Comparison of ENCODE assay signal across 16 mouse cellular contexts in the genomic region with DNA sequence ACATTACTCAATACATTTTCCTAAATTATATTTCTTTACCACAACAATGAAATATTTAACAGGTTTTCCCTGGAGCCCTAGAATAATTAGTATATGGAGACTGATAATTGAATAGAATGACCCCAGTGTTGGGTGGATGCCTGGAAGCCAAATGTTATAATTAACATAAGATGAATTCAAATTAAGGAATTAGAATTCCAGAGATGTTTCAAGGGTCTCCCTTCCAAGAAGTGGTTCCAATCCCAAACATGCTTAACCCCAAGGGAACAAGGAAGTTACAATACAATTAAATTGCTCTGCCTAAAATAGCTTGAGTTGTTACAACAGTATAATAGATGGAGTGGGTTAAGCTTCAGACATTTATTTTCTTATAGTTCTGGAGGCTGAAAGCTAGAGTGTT.
"Had no signal": no experiment of that assay in that cellular context is flagged by ENCODE, and none has a peak within 500 bp of the region (broad histone marks: within the 10 kb centered on the region; RNA-seq: fewer than 3 reads in every experiment).

No protein-coding gene starts in this region.

- ATAC-seq: liver, embryonic 12.5 days; midbrain, embryonic 16.5 days had no signal

- H3K4me2 ChIP-seq: kidney, embryonic 15.5 days; limb, embryonic 13.5 days; liver, embryonic 12.5 days; liver, embryonic 15.5 days; lung, embryonic 15.5 days; midbrain, embryonic 11.5 days had no signal

- H3K9me3 ChIP-seq: kidney, embryonic 15.5 days; limb, embryonic 10.5 days; limb, embryonic 13.5 days; liver, embryonic 12.5 days; liver, embryonic 15.5 days; lung, embryonic 15.5 days; megakaryocyte, embryonic 14.5 days had no signal

- H3K4me1 ChIP-seq: kidney, embryonic 15.5 days; limb, embryonic 10.5 days; limb, embryonic 13.5 days; liver, embryonic 12.5 days; liver, embryonic 15.5 days; lung, embryonic 15.5 days; megakaryocyte, embryonic 14.5 days had no signal

- H3K9ac ChIP-seq: kidney, embryonic 15.5 days; limb, embryonic 13.5 days; liver, embryonic 12.5 days; liver, embryonic 15.5 days; lung, embryonic 15.5 days had no signal

- DNase-seq: kidney, postnatal 14 days; layer of hippocampus, adult 9-11 months; liver; lung, postnatal 10 days; thymus, adult 18-20 months; thymus, postnatal 36 days had no signal

- H3K27ac ChIP-seq: kidney, embryonic 15.5 days; layer of hippocampus, adult 2 months; limb, embryonic 10.5 days; limb, embryonic 13.5 days; liver, embryonic 12.5 days; liver, embryonic 15.5 days; lung, embryonic 15.5 days had no signal

- H3K36me3 ChIP-seq: kidney, embryonic 15.5 days; limb, embryonic 10.5 days; limb, embryonic 13.5 days; liver, embryonic 12.5 days; liver, embryonic 15.5 days; lung, embryonic 15.5 days had no signal

- H3K27me3 ChIP-seq: kidney, embryonic 15.5 days; limb, embryonic 13.5 days; liver, embryonic 12.5 days; liver, embryonic 15.5 days; lung, embryonic 15.5 days; megakaryocyte, embryonic 14.5 days had no signal

- H3K4me3 ChIP-seq: kidney, embryonic 15.5 days; layer of hippocampus, adult 2 months; limb, embryonic 10.5 days; limb, embryonic 13.5 days; liver, embryonic 12.5 days; liver, embryonic 15.5 days; lung, embryonic 15.5 days; megakaryocyte, embryonic 14.5 days had no signal
